Mouse (Mus musculus): Measurements from ENCODE around the gene Kctd10.

Gene Kctd10

GRCm38 (mm10) chr5:114380209-114381012 lies at the start of gene Kctd10, which contains the start of gene Ube3b:
Gene Kctd10 (minus strand): TSS chr5:114380508.
Gene Ube3b (plus strand): TSS chr5:114380607.
- peak; percentile 80 to 84 for DNase-seq

- DNase-seq = no peak
Observed at GRCm38 (mm10) chr5:114429781-114430180, 49.5 kb upstream of the Kctd10 start.

- no peak for DNase-seq
Observed at GRCm38 (mm10) chr5:114428621-114429020, 48.3 kb upstream of the Kctd10 start.

- DNase-seq = no peak
Observed at GRCm38 (mm10) chr5:114426732-114427131, 46.4 kb upstream of the Kctd10 start.

- no peak for DNase-seq
Observed at GRCm38 (mm10) chr5:114423961-114424360, 43.7 kb upstream of the Kctd10 start.

GRCm38 (mm10) chr5:114422591-114422990 lies 42.3 kb upstream of the Kctd10 start:
- no peak for DNase-seq

GRCm38 (mm10) chr5:114421561-114422298 lies 41.4 kb upstream of the Kctd10 start:
- no peak for DNase-seq

GRCm38 (mm10) chr5:114418541-114418940 lies 38.2 kb upstream of the Kctd10 start:
- DNase-seq = peak; percentile 9 to 23

- DNase-seq = no peak
Observed at GRCm38 (mm10) chr5:114416855-114417254, 36.5 kb upstream of the Kctd10 start.

- DNase-seq = no peak
Observed at GRCm38 (mm10) chr5:114415606-114416005, 35.3 kb upstream of the Kctd10 start.

- no peak for DNase-seq
Observed at GRCm38 (mm10) chr5:114413067-114413735, 32.9 kb upstream of the Kctd10 start.

GRCm38 (mm10) chr5:114412361-114412998 lies 32.2 kb upstream of the Kctd10 start:
- no peak for DNase-seq

- no peak for DNase-seq
Observed at GRCm38 (mm10) chr5:114410429-114410828, 30.1 kb upstream of the Kctd10 start.

GRCm38 (mm10) chr5:114408846-114409245 lies 28.5 kb upstream of the Kctd10 start:
- no peak for DNase-seq

- DNase-seq = no peak
Observed at GRCm38 (mm10) chr5:114407810-114408209, 27.5 kb upstream of the Kctd10 start.

GRCm38 (mm10) chr5:114407269-114407668 lies 27.0 kb upstream of the Kctd10 start:
- no peak for DNase-seq

GRCm38 (mm10) chr5:114406592-114406991 lies 26.3 kb upstream of the Kctd10 start:
- DNase-seq = no peak

- no peak for DNase-seq
Observed at GRCm38 (mm10) chr5:114393169-114393568, 12.9 kb upstream of the Kctd10 start.

- no peak for DNase-seq
Observed at GRCm38 (mm10) chr5:114384448-114384847, 4.1 kb upstream of the Kctd10 start.

- peak; percentile 52 to 58 for DNase-seq
Observed at GRCm38 (mm10) chr5:114383184-114383904, 3.0 kb upstream of the Kctd10 start.

- DNase-seq = no peak
Observed at GRCm38 (mm10) chr5:114381013-114381351, 674 bp upstream of the Kctd10 start.

- DNase-seq = no peak
Observed at GRCm38 (mm10) chr5:114379763-114380162, 545 bp downstream of the Kctd10 start.
